Mouse (Mus musculus) limb, embryonic 15.5 days (tissue): Measurements from ENCODE around the gene Ribc2. TPM values are rescaled to one million over a fixed set of nuclear protein-coding genes. Genes with fewer than 3 reads are reported as not detected.
A peak's percentile ranks its signal among the peaks of the same experiment; 100 is the strongest.

Experiments
- ATAC-seq: fragments of 200-750 bp; cut with Nextera tagmentation; 2 replicates; pipeline ENCODE4 v1.8.0; 2017; ENCODE audit warnings: low read depth, moderate TSS enrichment; ENCODE audit not compliant: insufficient number of reproducible peaks, low FRiP score, low TSS enrichment
- H3K27ac ChIP-seq: fragments of 300-500 bp; sonication (generic); 2 replicates; pipeline ENCODE4 v1.5.1; 2015; ENCODE audit warnings: moderate library complexity, mild to moderate bottlenecking, inconsistent platforms
- H3K27me3 ChIP-seq: fragments of 300-500 bp; sonication (generic); 2 replicates; pipeline ENCODE4 v1.6.1; 2015; ENCODE audit warnings: inconsistent platforms
- H3K36me3 ChIP-seq: fragments of 300-500 bp; sonication (generic); 2 replicates; pipeline ENCODE4 v1.6.1; 2015; ENCODE audit warnings: inconsistent platforms
- H3K4me1 ChIP-seq: fragments of 300-500 bp; sonication (generic); 2 replicates; pipeline ENCODE4 v1.6.1; 2015; ENCODE audit warnings: inconsistent platforms
- H3K4me2 ChIP-seq: fragments of 300-500 bp; sonication (generic); 2 replicates; pipeline ENCODE4 v1.6.1; 2015; ENCODE audit warnings: mild to moderate bottlenecking, inconsistent platforms
- H3K4me3 ChIP-seq: fragments of 300-500 bp; sonication (generic); 2 replicates; pipeline ENCODE4 v1.5.1; 2015; ENCODE audit warnings: mild to moderate bottlenecking, inconsistent platforms
- H3K9ac ChIP-seq: fragments of 300-500 bp; sonication (generic); 2 replicates; pipeline ENCODE4 v1.6.1; 2015; ENCODE audit warnings: inconsistent platforms
- H3K9me3 ChIP-seq: fragments of 300-500 bp; sonication (generic); 2 replicates; pipeline ENCODE4 v1.6.1; 2016; ENCODE audit warnings: inconsistent platforms
- WGBS: fragments of 180-500 bp; shearing (Covaris S2); methylation state at CpG from one replicate; pipeline ENCODE4 v1.1.7; 2015; 5-methylcytosine and 5-hydroxymethylcytosine counted together
- polyA plus RNA-seq: library from polyadenylated mRNA; unstranded; fragments of >200 nt; fragmentation: Nextera tagmentation; extraction: Ambion mirVana; gene quantifications from 2 replicates; pipeline ENCODE4 v1.2.1, GENCODE M21; 2015

Ribc2 gene
- 0.36 and 0.42 TPM in 2 replicates for polyA plus RNA-seq

DNA sequence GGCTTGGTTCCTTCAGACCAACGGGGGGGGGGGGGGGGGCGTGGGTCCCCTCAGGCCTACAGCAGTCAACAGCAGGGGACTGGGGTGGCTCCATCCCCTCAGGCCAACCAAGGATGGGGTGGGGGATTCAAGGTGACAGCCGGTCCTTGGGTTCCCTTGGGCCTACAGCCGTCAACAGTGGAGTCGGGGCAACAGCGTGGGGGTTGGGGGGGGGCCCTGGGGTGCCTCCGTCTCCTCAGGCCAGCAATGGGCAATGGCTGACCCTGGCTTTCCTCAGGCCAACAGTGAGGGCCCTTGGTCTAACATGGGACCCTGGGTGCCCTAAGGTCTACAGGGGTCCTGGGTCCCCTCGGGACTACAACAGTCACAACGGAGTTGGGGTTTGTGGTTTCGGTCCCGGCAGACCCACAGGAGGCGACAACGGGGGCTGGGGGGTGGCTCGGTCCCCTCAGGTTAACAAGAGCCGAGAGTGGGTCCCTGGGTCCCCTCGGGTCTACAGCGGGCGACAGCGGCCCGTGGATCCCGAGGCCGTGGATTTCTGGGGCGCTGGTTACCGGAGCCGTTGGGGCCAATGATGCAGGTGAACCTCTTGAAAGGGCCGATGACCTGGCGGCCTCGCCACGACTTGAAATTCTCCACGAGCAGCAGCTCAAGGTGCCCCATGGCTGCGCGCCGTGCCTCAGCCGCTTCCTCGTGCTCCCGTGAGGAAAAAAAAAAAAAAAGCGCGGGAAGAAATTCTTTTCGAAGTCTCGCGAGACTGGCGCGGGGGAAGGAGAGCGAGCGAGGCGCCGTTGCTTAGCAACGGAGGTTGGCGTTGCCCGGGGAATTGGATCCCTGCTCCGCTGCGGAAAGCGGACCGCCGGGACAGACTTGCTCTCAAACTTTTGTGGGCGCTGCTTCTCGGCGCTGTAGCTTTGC is at the start of gene Ribc2, which contains the start of gene Smc1b:
TSS of gene Ribc2 (plus strand) at position 804 of the 918 bp plus-strand sequence.
TSS of gene Smc1b (minus strand) at position 690 of the 918 bp plus-strand sequence.
- no peaks in the 10 kb centered on the region for H3K27me3 ChIP-seq
- peaks cover 13% of the 10 kb centered on the region for H3K4me1 ChIP-seq
- H3K4me3 ChIP-seq, result peak within 1 kb of the TSS; percentile 38
- H3K27ac ChIP-seq, result no peak within 1 kb of the TSS
- no peaks in the 10 kb centered on the region for H3K9me3 ChIP-seq
- WGBS, result 29% methylated on average over 56 of the region's 58 CpGs
- no peaks in the 10 kb centered on the region for H3K36me3 ChIP-seq
- ATAC-seq, result 0 out of 2 replicates have a peak, but pooled peaks have one; percentile 24
- H3K4me2 ChIP-seq, result peak within 1 kb of the TSS; percentile 65
- H3K9ac ChIP-seq, result peak within 1 kb of the TSS; percentile 15; the same call in 1 of the 2 replicates

DNA sequence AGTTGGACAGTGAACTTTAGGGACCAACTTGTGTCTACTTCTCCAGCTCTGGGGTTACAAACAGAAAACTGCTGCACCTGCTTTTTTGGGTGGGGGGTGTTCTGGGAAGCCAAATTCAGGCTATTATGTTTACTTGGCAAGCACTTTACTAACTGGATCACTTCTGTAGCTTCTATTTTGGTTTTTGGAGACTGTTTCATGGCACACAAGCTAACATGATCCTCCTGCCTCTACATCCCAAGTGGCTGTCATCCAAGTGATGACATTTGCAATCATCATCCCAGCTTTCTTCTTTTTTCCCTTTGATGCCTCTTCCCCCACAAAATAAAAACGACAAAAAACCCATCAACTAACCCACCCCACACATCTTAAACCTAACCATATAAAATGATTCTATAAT is 46.2 kb upstream of the Ribc2 start:
- Histone ChIP-seq H3K9me3 (no peaks in the 10 kb centered on the region), H3K4me1 (no peaks in the 10 kb centered on the region), H3K27me3 (no peaks in the 10 kb centered on the region), H3K4me3 (no peak overlapping the region), H3K36me3 (no peaks in the 10 kb centered on the region), H3K27ac (no peak overlapping the region), H3K4me2 (no peak overlapping the region), H3K9ac (no peak overlapping the region)
- WGBS, result 57% methylated on average over 1 of the region's 1 CpGs
- no peak for ATAC-seq

DNA sequence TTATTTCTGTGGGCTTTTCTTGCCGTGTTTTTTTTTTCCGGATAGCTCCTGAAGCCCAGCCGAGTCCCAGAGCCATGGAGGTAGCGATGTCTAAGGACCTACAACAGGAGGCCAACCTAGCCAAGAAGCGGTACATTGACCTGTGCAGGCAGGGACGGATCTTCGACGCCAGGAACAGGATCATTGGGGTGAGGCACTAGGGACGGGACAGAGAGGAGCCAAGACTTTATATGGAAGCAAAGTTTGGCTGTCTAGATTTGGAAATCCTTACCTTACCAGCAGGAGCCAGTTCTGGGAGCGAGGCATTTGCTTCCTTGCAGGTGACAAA is 279 bp downstream of the Ribc2 start:
- no peak overlapping the region for H3K27ac ChIP-seq
- 16% methylated on average over 10 of the region's 10 CpGs for WGBS
- ATAC-seq, result no peak
- no peaks in the 10 kb centered on the region for H3K36me3 ChIP-seq
- H3K4me2 ChIP-seq, result peak overlapping the region; percentile 65
- H3K27me3 ChIP-seq, result no peaks in the 10 kb centered on the region
- H3K9me3 ChIP-seq, result no peaks in the 10 kb centered on the region
- peaks cover 13% of the 10 kb centered on the region for H3K4me1 ChIP-seq
- H3K4me3 ChIP-seq, result peak overlapping the region; percentile 38
- peak overlapping the region; percentile 15; the same call in 1 of the 2 replicates for H3K9ac ChIP-seq

DNA sequence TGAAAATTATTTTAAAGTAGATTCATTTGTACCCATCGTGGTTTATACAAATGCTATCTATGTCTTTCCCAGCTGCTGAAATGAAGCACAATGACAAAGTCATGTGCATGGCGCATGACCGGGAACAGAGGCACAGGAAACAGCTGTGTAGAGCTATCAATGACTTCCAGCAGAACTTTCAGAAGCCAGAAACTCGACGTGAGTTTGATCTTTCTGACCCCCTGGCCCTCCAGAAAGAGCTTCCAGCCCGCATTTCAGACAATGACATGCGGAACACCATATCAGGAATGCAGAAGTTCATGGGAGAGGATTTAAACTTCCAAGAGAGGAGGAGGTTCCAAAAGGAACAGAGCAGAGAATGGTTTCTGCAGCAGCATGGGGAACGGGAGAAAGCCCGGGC is 3.3 kb downstream of the Ribc2 start:
- H3K9me3 ChIP-seq, result no peaks in the 10 kb centered on the region
- H3K4me1 ChIP-seq, result peaks cover 13% of the 10 kb centered on the region
- H3K9ac ChIP-seq, result no peak overlapping the region
- WGBS, result 43% methylated on average over 9 of the region's 9 CpGs
- H3K4me2 ChIP-seq, result no peak overlapping the region
- H3K27me3 ChIP-seq, result no peaks in the 10 kb centered on the region
- H3K27ac ChIP-seq, result no peak overlapping the region
- no peak overlapping the region for H3K4me3 ChIP-seq
- ATAC-seq, result no peak
- no peaks in the 10 kb centered on the region for H3K36me3 ChIP-seq

DNA sequence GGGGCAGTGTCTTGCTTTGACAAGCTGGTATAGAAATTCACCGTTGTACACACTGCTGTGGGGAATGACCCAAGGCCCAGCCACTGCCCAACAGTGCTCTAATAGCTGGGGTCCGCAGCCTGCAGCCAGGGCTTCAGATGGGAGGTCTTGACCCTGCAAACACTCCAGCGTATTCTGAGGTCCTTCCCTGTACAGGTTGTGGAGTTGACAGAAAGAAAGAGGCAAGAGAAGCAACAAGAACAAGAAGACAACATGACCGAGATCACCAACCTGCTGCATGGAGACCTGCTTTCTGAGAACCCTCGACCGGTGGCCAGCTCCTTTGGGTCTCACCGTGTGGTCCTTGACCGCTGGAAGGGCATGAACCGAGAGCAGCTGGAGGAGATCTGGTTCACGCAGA is 9.4 kb downstream of the Ribc2 start:
- Histone ChIP-seq H3K27ac (no peak overlapping the region), H3K9ac (no peak overlapping the region), H3K4me3 (no peak overlapping the region), H3K4me2 (no peak overlapping the region), H3K4me1 (no peaks in the 10 kb centered on the region), H3K9me3 (no peaks in the 10 kb centered on the region), H3K27me3 (no peaks in the 10 kb centered on the region), H3K36me3 (no peaks in the 10 kb centered on the region)
- ATAC-seq, result no peak
- WGBS, result 87% methylated on average over 10 of the region's 10 CpGs

DNA sequence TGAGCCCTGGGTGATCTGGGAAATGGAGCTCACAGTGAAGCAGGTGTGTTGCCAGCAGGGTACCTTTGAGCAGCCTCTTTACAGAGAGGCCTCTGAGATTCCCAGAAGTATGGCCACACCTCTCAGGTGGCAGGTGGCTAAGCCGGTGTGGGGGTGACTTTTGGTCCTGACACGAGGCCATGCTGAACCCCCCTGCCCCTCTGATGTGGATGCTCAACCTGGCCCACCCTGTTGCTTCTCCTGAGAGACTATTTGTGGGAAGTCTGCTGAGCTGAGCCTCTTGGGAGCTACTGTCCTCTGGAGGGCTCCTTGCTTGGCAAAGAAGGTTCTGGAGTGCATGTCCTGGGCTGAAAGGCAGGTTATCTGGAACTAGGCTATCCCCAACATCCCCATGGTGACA is 10.6 kb downstream of the Ribc2 start:
- Histone ChIP-seq H3K9ac (no peak overlapping the region), H3K36me3 (no peaks in the 10 kb centered on the region), H3K4me1 (no peaks in the 10 kb centered on the region), H3K4me3 (no peak overlapping the region), H3K27me3 (no peaks in the 10 kb centered on the region), H3K27ac (no peak overlapping the region), H3K4me2 (no peak overlapping the region), H3K9me3 (no peaks in the 10 kb centered on the region)
- 68% methylated on average over 2 of the region's 2 CpGs for WGBS
- ATAC-seq, result no peak

DNA sequence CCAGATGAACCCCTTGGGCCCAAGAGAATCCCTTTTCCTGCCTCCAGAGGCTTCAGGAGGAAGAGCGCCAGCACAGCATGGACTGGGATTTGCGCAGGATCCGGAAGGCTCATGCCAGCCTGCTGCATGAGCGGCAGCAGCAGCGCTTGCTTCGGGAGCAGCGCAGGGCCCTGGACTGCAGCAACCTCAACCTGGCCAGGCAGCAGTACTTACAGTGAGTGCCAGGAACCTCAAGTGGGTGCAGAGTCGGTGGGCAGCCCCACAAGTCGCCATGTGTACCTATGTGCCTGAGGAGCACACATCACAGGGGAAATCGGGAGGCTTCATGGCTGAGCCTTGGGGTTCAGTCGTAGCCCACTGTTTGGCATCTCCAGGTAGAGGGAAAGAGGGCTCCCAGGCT is 11.3 kb downstream of the Ribc2 start:
- Histone ChIP-seq H3K4me2 (no peak overlapping the region), H3K9ac (no peak overlapping the region), H3K36me3 (no peaks in the 10 kb centered on the region), H3K27me3 (no peaks in the 10 kb centered on the region), H3K27ac (no peak overlapping the region), H3K4me1 (no peaks in the 10 kb centered on the region), H3K4me3 (no peak overlapping the region), H3K9me3 (no peaks in the 10 kb centered on the region)
- 86% methylated on average over 11 of the region's 11 CpGs for WGBS
- ATAC-seq, result no peak

DNA sequence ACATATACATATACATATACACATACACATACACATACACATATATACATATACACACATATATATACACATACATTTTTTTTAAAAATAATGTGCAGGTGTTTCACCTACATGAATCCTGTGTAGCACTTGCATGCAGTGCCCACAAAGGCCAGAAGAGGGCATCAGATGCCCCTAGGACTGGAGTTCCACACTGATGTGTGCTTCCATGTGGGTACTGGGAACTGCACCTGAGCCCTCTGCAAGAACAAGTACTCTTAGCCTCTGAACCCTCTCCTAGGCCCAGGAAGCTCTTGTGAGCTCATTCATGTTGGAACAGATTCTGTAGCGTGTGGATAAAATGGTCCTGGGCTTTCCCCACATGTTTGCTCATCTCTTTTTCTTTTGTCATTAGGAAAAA is 11.9 kb downstream of the Ribc2 start:
- Histone ChIP-seq H3K9me3 (no peaks in the 10 kb centered on the region), H3K4me3 (no peak overlapping the region), H3K4me2 (no peak overlapping the region), H3K27me3 (no peaks in the 10 kb centered on the region), H3K4me1 (no peaks in the 10 kb centered on the region), H3K9ac (no peak overlapping the region), H3K36me3 (no peaks in the 10 kb centered on the region), H3K27ac (no peak overlapping the region)
- 86% methylated on average over 1 of the region's 1 CpGs for WGBS
- no peak for ATAC-seq

DNA sequence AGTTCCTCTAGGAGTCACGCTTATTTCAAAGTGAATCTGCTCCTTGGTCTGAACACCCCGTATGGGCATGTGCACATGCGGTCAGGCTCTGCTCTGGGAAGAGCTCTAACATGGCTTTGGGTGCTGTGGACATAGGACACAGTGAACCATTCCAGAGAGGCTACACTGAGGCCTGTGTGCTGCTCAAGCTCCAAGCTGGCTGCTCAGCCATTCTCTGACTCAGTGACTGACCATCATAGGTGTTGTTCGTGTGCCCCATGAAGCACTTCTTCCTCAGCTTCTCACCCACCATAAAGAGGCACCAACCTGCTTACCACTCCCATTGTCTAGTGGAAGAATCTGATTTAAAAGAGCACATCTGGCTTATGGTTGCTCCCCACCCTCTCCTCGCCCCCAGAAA is 12.4 kb downstream of the Ribc2 start:
- Histone ChIP-seq H3K4me1 (no peaks in the 10 kb centered on the region), H3K9ac (no peak overlapping the region), H3K4me3 (no peak overlapping the region), H3K36me3 (no peaks in the 10 kb centered on the region), H3K27ac (no peak overlapping the region), H3K4me2 (no peak overlapping the region), H3K9me3 (no peaks in the 10 kb centered on the region), H3K27me3 (no peaks in the 10 kb centered on the region)
- WGBS, result 87% methylated on average over 5 of the region's 5 CpGs
- ATAC-seq, result no peak

DNA sequence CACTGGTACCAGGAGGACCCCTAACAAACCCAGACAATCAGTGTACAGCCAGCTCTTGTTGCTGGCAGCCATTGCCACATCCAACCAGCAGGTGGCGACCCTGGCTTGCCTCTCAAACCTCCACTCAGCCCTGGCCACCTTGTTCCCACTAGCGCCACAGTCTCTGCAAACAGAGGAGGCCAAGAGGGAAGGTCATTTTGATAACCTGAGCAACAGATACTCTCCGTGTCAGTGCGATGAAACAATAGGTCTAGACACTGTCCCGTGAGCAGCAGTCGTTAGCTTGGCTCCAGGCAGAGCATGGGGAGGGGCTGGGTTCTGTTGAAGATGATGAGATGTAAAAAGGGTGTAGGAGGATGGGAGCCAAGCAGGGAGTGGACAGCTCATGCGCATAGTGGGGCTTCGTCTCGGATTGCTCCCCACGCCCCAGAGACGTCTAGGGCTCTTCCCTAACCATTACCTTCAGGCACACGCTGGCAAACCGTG is 19.6 kb downstream of the Ribc2 start:
- peak; percentile 69; the same call in 1 of the 2 replicates for ATAC-seq
- no peaks in the 10 kb centered on the region for H3K27me3 ChIP-seq
- H3K4me3 ChIP-seq, result no peak overlapping the region
- H3K4me1 ChIP-seq, result peaks cover 14% of the 10 kb centered on the region; the same call in 1 of the 2 replicates
- WGBS, result 27% methylated on average over 13 of the region's 13 CpGs
- H3K9ac ChIP-seq, result no peak overlapping the region
- H3K4me2 ChIP-seq, result no peak overlapping the region
- H3K27ac ChIP-seq, result no peak overlapping the region
- H3K36me3 ChIP-seq, result no peaks in the 10 kb centered on the region
- H3K9me3 ChIP-seq, result no peaks in the 10 kb centered on the region

DNA sequence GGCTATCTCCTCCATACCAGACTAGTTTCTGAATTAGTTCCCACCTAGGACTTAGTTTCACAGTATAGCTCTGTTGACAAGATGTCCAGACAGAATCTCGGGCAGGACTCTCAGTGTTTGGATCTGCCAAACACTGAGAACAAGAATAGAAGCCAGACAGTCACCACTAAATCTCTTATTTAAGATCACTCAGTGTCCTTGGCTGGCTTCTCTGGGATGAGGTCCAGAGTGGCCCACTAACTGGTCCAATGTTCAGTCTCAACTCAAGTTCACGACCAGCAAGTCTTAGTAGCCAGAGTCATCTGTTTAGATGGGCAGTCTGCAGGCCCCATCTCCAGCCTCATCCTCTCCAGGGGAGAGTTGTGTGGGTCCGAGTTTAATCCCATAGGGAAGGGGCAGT is 20.7 kb downstream of the Ribc2 start:
- ATAC-seq, result no peak
- no peak overlapping the region for H3K4me2 ChIP-seq
- no peaks in the 10 kb centered on the region for H3K27me3 ChIP-seq
- WGBS, result 65% methylated on average over 3 of the region's 3 CpGs
- H3K36me3 ChIP-seq, result no peaks in the 10 kb centered on the region
- H3K4me1 ChIP-seq, result peaks cover 19% of the 10 kb centered on the region; the same call in 1 of the 2 replicates
- no peaks in the 10 kb centered on the region for H3K9me3 ChIP-seq
- H3K4me3 ChIP-seq, result no peak overlapping the region
- H3K27ac ChIP-seq, result no peak overlapping the region
- no peak overlapping the region for H3K9ac ChIP-seq

DNA sequence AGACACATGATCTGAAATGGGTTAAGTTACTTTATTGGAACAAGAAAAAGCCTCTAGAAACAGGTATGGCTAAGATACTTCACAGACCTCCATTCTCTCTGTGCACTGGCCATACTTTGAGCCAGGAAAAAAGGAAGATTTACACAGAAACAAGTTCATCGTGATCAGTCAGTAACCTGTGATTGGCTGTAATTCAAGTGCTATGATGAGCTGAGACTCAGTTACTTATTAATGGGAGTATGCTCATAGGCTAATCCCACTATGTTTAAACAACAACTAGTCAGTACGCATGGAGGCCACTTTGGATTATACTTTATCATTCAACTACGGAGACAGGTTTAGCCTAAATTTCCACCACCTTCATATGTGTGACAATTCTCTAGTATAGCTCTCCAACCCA is 22.2 kb downstream of the Ribc2 start:
- Histone ChIP-seq H3K4me2 (no peak overlapping the region), H3K4me1 (peaks cover 19% of the 10 kb centered on the region; the same call in 1 of the 2 replicates), H3K9ac (no peak overlapping the region), H3K9me3 (no peaks in the 10 kb centered on the region), H3K27ac (no peak overlapping the region), H3K27me3 (no peaks in the 10 kb centered on the region), H3K36me3 (no peaks in the 10 kb centered on the region), H3K4me3 (no peak overlapping the region)
- no peak for ATAC-seq
- WGBS, result 87% methylated on average over 3 of the region's 3 CpGs
